Mouse (Mus musculus): Measurements from ENCODE around the gene Hist1h3e.

GRCm38 (mm10) chr13:23530181-23530900 lies 31.8 kb downstream of the Hist1h3e start:
- TF ChIP-seq CTCF (IDR thresholded peaks at IDR 0.05; ENCODE audit: insufficient read depth, low read depth, low read length) (no peak), POLR2A (IDR thresholded peaks at IDR 0.05; ENCODE audit: insufficient read depth, low read depth, low read length) (no peak)
